Mouse (Mus musculus) MEL (cell line): ENCODE data around the gene Cotl1. TPM values are rescaled to one million over a fixed set of nuclear protein-coding genes. Genes with fewer than 3 reads are reported as not detected.

ENCODE experiments used
- DNase-seq: peaks from one replicate; pipeline ENCODE4 v3.0.0; 2011; ENCODE audit warnings: low read depth, low spot score
- H3K27ac ChIP-seq: 2 replicates; pipeline ENCODE4 v1.5.1; 2012; ENCODE audit warnings: low read depth, mild to moderate bottlenecking, control low read depth, low read length, moderate library complexity; ENCODE audit not compliant: control insufficient read depth
- H3K27me3 ChIP-seq, 2 experiments: fragments of 150-350 bp in 1 of 2; sonication (generic) in 1 of 2; 2 replicates each; pipeline ENCODE4 v1.6.1; 2012; ENCODE audit warnings: low read length in 2 of 2, mild to moderate bottlenecking in 2 of 2, improper control_type of control experiment in 1 of 2, moderate library complexity in 1 of 2; ENCODE audit not compliant: insufficient read depth in 2 of 2, control insufficient read depth in 1 of 2
- H3K36me3 ChIP-seq, 2 experiments: 2 replicates each; pipeline ENCODE4 v1.6.1; 2012 to 2014; ENCODE audit warnings: low read length in 2 of 2, improper control_type of control experiment in 1 of 2, inconsistent platforms in 1 of 2, mild to moderate bottlenecking in 1 of 2; ENCODE audit not compliant: insufficient read depth in 2 of 2, control insufficient read depth in 1 of 2
- H3K4me1 ChIP-seq, 2 experiments: fragments of 150-350 bp in 1 of 2; sonication (generic) in 1 of 2; 2 replicates each; pipeline ENCODE4 v1.6.1; 2012; ENCODE audit warnings: low read length in 2 of 2, improper control_type of control experiment in 1 of 2, mild to moderate bottlenecking in 1 of 2; ENCODE audit not compliant: insufficient read depth in 2 of 2, control insufficient read depth in 1 of 2
- H3K4me3 ChIP-seq, 2 experiments: fragments of 150-350 bp in 1 of 2; sonication (generic) in 1 of 2; 2 replicates each; pipeline ENCODE4 v1.5.1; 2012; ENCODE audit warnings: low read depth in 2 of 2, low read length in 2 of 2, mild to moderate bottlenecking in 2 of 2, moderate library complexity in 2 of 2, control low read depth in 1 of 2, improper control_type of control experiment in 1 of 2; ENCODE audit not compliant: control insufficient read depth in 1 of 2, insufficient read depth in 1 of 2
- H3K79me2 ChIP-seq: 2 replicates; pipeline ENCODE4 v1.6.1; 2012; ENCODE audit warnings: mild to moderate bottlenecking, low read length, moderate library complexity; ENCODE audit not compliant: control insufficient read depth, poor library complexity, insufficient read depth
- H3K9ac ChIP-seq: 2 replicates; pipeline ENCODE4 v1.6.1; 2012; ENCODE audit warnings: low read depth, mild to moderate bottlenecking, control low read depth, low read length, moderate library complexity; ENCODE audit not compliant: control insufficient read depth, poor library complexity, severe bottlenecking
- H3K9me3 ChIP-seq: fragments of 150-350 bp; sonication (generic); replicated peaks from 2 replicates; pipeline ENCODE4 v1.6.1; 2012; ENCODE audit warnings: mild to moderate bottlenecking, low read length, improper control_type of control experiment, moderate library complexity; ENCODE audit not compliant: insufficient read depth
- BHLHE40 ChIP-seq: IDR thresholded peaks from 2 replicates; pipeline ENCODE4 v1.6.1; 2012; ENCODE audit warnings: low read depth, mild to moderate bottlenecking, inconsistent platforms, low read length, improper control_type of control experiment, borderline replicate concordance
- CHD1 ChIP-seq: IDR thresholded peaks from 2 replicates; pipeline ENCODE4 v1.6.1; 2012; ENCODE audit warnings: low read depth, mild to moderate bottlenecking, inconsistent platforms, low read length, improper control_type of control experiment
- CTCF ChIP-seq, 3 experiments: IDR thresholded peaks in 2 of 3; conservative IDR thresholded peaks in 1 of 3; 2 replicates each; pipeline ENCODE4 v1.5.1; 2011 to 2012; ENCODE audit warnings: low read length in 3 of 3, low read depth in 2 of 3, mild to moderate bottlenecking in 2 of 3, improper control_type of control experiment in 1 of 3, inconsistent platforms in 1 of 3, mixed read lengths in 1 of 3, moderate library complexity in 1 of 3; ENCODE audit not compliant: control insufficient read depth in 1 of 3, insufficient read depth in 1 of 3, poor library complexity in 1 of 3, severe bottlenecking in 1 of 3
- ELF1 ChIP-seq: IDR thresholded peaks from 2 replicates; pipeline ENCODE4 v1.6.1; 2014; ENCODE audit warnings: low read depth, mild to moderate bottlenecking, inconsistent platforms, low read length, improper control_type of control experiment, moderate library complexity
- GABPA ChIP-seq: IDR thresholded peaks from 2 replicates; pipeline ENCODE4 v1.6.1; 2012; ENCODE audit warnings: low read depth, mild to moderate bottlenecking, inconsistent platforms, low read length, improper control_type of control experiment, moderate library complexity
- KAT2A ChIP-seq: conservative IDR thresholded peaks from 2 replicates; pipeline ENCODE4 v1.6.1; 2012; ENCODE audit warnings: low read depth, low read length, improper control_type of control experiment, inconsistent platforms
- MAFK ChIP-seq: IDR thresholded peaks from 2 replicates; pipeline ENCODE4 v1.6.1; 2011; ENCODE audit warnings: low read depth, mild to moderate bottlenecking, low read length, improper control_type of control experiment, borderline replicate concordance
- MAZ ChIP-seq: IDR thresholded peaks from 2 replicates; pipeline ENCODE4 v1.6.1; 2012; ENCODE audit warnings: low read depth, mild to moderate bottlenecking, inconsistent platforms, low read length, improper control_type of control experiment
- MYB ChIP-seq: IDR thresholded peaks from 2 replicates; pipeline ENCODE4 v1.6.1; 2011; ENCODE audit warnings: mild to moderate bottlenecking, low read depth, low read length, improper control_type of control experiment
- POLR2A ChIP-seq, 2 experiments: IDR thresholded peaks; 2 replicates each; pipeline ENCODE4 v1.6.1; 2011 to 2012; ENCODE audit warnings: low read length in 2 of 2, mild to moderate bottlenecking in 2 of 2, control low read depth in 1 of 2, improper control_type of control experiment in 1 of 2, low read depth in 1 of 2, moderate library complexity in 1 of 2; ENCODE audit not compliant: control insufficient read depth in 1 of 2, insufficient read depth in 1 of 2, poor library complexity in 1 of 2
- POLR2AphosphoS2 ChIP-seq: IDR thresholded peaks from 2 replicates; pipeline ENCODE4 v1.6.1; 2011; ENCODE audit warnings: low read length, improper control_type of control experiment
- RAD21 ChIP-seq: IDR thresholded peaks from 2 replicates; pipeline ENCODE4 v1.6.1; 2011; ENCODE audit warnings: mild to moderate bottlenecking, low read depth, low read length, improper control_type of control experiment
- RCOR1 ChIP-seq: IDR thresholded peaks from 2 replicates; pipeline ENCODE4 v1.6.1; 2012; ENCODE audit warnings: low read depth, mild to moderate bottlenecking, inconsistent platforms, low read length, improper control_type of control experiment
- SIN3A ChIP-seq: IDR thresholded peaks from 2 replicates; pipeline ENCODE4 v1.6.1; 2012; ENCODE audit warnings: low read length, improper control_type of control experiment, inconsistent platforms
- SMC3 ChIP-seq: IDR thresholded peaks from 2 replicates; pipeline ENCODE4 v1.6.1; 2011; ENCODE audit warnings: low read depth, low read length, improper control_type of control experiment
- TBP ChIP-seq: IDR thresholded peaks from 2 replicates; pipeline ENCODE4 v1.8.0; 2011; ENCODE audit warnings: low read depth, low read length, improper control_type of control experiment
- TCF12 ChIP-seq: IDR thresholded peaks from 2 replicates; pipeline ENCODE4 v1.6.1; 2014; ENCODE audit warnings: low read depth, mild to moderate bottlenecking, inconsistent platforms, low read length, improper control_type of control experiment, moderate library complexity
- UBTF ChIP-seq: IDR thresholded peaks from 2 replicates; pipeline ENCODE4 v1.6.1; 2012; ENCODE audit warnings: low read depth, mild to moderate bottlenecking, inconsistent platforms, low read length, improper control_type of control experiment, moderate library complexity, borderline replicate concordance; ENCODE audit not compliant: insufficient read depth
- USF1 ChIP-seq: IDR thresholded peaks from 2 replicates; pipeline ENCODE4 v1.6.1; 2014; ENCODE audit warnings: low read depth, mild to moderate bottlenecking, inconsistent platforms, low read length, improper control_type of control experiment, moderate library complexity
- USF2 ChIP-seq, 2 experiments: IDR thresholded peaks; 2 replicates each; pipeline ENCODE4 v1.6.1; 2011 to 2012; ENCODE audit warnings: improper control_type of control experiment in 2 of 2, low read length in 2 of 2, borderline replicate concordance in 1 of 2, inconsistent platforms in 1 of 2, low read depth in 1 of 2, mild to moderate bottlenecking in 1 of 2; ENCODE audit not compliant: insufficient read depth in 1 of 2
- ZC3H11A ChIP-seq: IDR thresholded peaks from 2 replicates; pipeline ENCODE4 v1.6.1; 2012; ENCODE audit warnings: low read depth, mild to moderate bottlenecking, inconsistent platforms, low read length, improper control_type of control experiment
- ZKSCAN1 ChIP-seq: IDR thresholded peaks from 2 replicates; pipeline ENCODE4 v1.6.1; 2012; ENCODE audit warnings: low read depth, mild to moderate bottlenecking, inconsistent platforms, low read length, improper control_type of control experiment, moderate library complexity
- ZMIZ1 ChIP-seq: IDR thresholded peaks from 2 replicates; pipeline ENCODE4 v1.6.1; 2012; ENCODE audit warnings: low read depth, mild to moderate bottlenecking, inconsistent platforms, low read length, improper control_type of control experiment, moderate library complexity
- polyA plus RNA-seq, 2 experiments: library from polyadenylated mRNA; stranded (reverse) in 1 of 2; unstranded in 1 of 2; fragments of >175 nt in 1 of 2; fragments of >200 nt in 1 of 2; gene quantifications; 2 replicates each; pipeline versions ENCODE4 v1.2.1 to v1.2.4; 2012; ENCODE audit warnings: low replicate concordance in 2 of 2, low read depth in 1 of 2; ENCODE audit not compliant: insufficient read length in 2 of 2, insufficient read depth in 1 of 2, missing spikeins in 1 of 2
- total RNA-seq: library from RNA; depleted of rRNA; stranded (reverse); fragments of 300-350 nt; gene quantifications from 2 replicates; pipeline ENCODE4 v1.2.3, GENCODE M21; 2012

Gene Cotl1
- total and polyA plus RNA-seq, 3 experiments = 70.3 to 114 TPM; not detected in 1

DNA sequence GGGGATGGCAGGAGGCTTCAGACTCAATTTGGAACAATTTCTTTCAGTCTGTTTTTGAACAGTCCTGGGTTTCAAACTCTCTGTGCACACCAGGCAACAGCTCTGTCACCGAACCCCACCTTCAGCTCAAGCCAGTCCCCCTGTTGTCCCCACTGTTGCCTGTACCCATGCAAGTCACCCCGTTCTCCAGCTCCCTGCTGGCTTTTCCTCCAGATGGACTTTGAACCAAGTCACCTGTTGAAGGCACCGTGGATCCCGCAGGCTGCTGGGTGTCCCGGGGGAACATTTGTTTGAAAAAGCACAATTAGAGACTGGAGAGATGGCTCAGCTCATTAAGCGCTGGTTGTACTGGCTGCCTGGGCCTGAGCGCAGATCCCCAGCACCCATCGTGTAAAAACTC lies 35.1 kb downstream of the Cotl1 start:
- no peak for DNase-seq
- TF ChIP-seq RCOR1 = no peak
- no peak for TF ChIP-seq ZKSCAN1
- no peak for TF ChIP-seq GABPA
- TF ChIP-seq MYB = no peak
- TF ChIP-seq POLR2AphosphoS2 = no peak
- TF ChIP-seq BHLHE40 = no peak
- TF ChIP-seq USF1 = no peak
- TF ChIP-seq, all 39 proteins: peak for 0
- no peak overlapping the region for H3K9ac ChIP-seq
- no peak overlapping the region for H3K27ac ChIP-seq
- H3K79me2 ChIP-seq = no peaks in the 10 kb centered on the region
- H3K9me3 ChIP-seq = no peaks in the 10 kb centered on the region
- peaks cover 0 to 21% of the 10 kb centered on the region in 2 experiments; a peak in 3 of 4 replicates for H3K4me1 ChIP-seq
- H3K36me3 ChIP-seq = peaks cover 0 to 16% of the 10 kb centered on the region in 2 experiments; a peak in 2 of 4 replicates
- no peak overlapping the region for H3K4me3 ChIP-seq
- no peaks in the 10 kb centered on the region for H3K27me3 ChIP-seq

- Histone ChIP-seq H3K9ac (no peak overlapping the region), H3K27me3 (no peaks in the 10 kb centered on the region), H3K4me1 (peaks cover 0 to 19% of the 10 kb centered on the region in 2 experiments; a peak in 3 of 4 replicates), H3K27ac (no peak overlapping the region), H3K36me3 (peaks cover 0 to 6% of the 10 kb centered on the region in 2 experiments; a peak in 2 of 4 replicates), H3K79me2 (no peaks in the 10 kb centered on the region), H3K9me3 (no peaks in the 10 kb centered on the region), H3K4me3 (no peak overlapping the region)
- peak; percentile 68 for DNase-seq
- TF ChIP-seq MAZ = no peak
- no peak for TF ChIP-seq MAFK
- TF ChIP-seq ZC3H11A = peak; percentile 40; the same call in 1 of the 2 replicates
- no peak for TF ChIP-seq ZMIZ1
- peak; percentile 59 for TF ChIP-seq SMC3
- TF ChIP-seq CHD1 = no peak
- no peak for TF ChIP-seq TCF12
- TF ChIP-seq RAD21 = peak; percentile 42
- peak; percentile 53 to 87 (median 64) for TF ChIP-seq CTCF (IDR thresholded peaks at IDR 0.05 in 2 of 3, conservative IDR thresholded peaks at IDR 0.05 in 1 of 3; ENCODE audit: control insufficient read depth in 1 of 3, insufficient read depth in 1 of 3, low read depth in 2 of 3, low read length in 3 of 3, poor library complexity in 1 of 3, severe bottlenecking in 1 of 3)
- no peak for TF ChIP-seq TBP
- no peak for TF ChIP-seq POLR2A (IDR thresholded peaks at IDR 0.05; ENCODE audit: control insufficient read depth in 1 of 2, insufficient read depth in 1 of 2, low read depth in 1 of 2, low read length in 2 of 2, poor library complexity in 1 of 2)
- no peak for TF ChIP-seq ZKSCAN1
- no peak for TF ChIP-seq SIN3A
- TF ChIP-seq USF2 (IDR thresholded peaks at IDR 0.05; ENCODE audit: borderline replicate concordance in 1 of 2, insufficient read depth in 1 of 2, low read depth in 1 of 2, low read length in 2 of 2) = no peak
- no peak for TF ChIP-seq UBTF
- TF ChIP-seq ELF1 = no peak
- TF ChIP-seq BHLHE40 = 0 out of 2 replicates have a peak, but pooled peaks have one; percentile 34
- no peak for TF ChIP-seq KAT2A
- no peak for TF ChIP-seq GABPA
- no peak for TF ChIP-seq POLR2AphosphoS2
These were observed 37.8 kb downstream of the Cotl1 start for GRCm38 (mm10) chr8:119802592-119802991.
